Mouse (Mus musculus) left cerebral cortex, postnatal 10 days (tissue): Measurements from ENCODE around the gene Rps6kb2. TPM values are rescaled to one million over a fixed set of nuclear protein-coding genes. Genes with fewer than 3 reads are reported as not detected.

Experiments
- DNase-seq, 2 experiments: peaks; one replicate each; pipeline ENCODE4 v3.0.0; 2021 to 2022; ENCODE audit warnings: low spot score in 2 of 2, mixed read lengths in 1 of 2; ENCODE audit errors: extremely low spot score in 1 of 2
- intact Hi-C: fragments of 180-260 bp; cut with DNase I; formaldehyde crosslinking; loops from one replicate; pipeline ENCODE4 v1.15.1; 2025
- total RNA-seq, 2 experiments: library from RNA; stranded (reverse); gene quantifications; 2 replicates each; pipeline ENCODE4 v1.2.3; 2021

Rps6kb2 gene
- total RNA-seq = 10 to 100 TPM; 34.1 to 35.0 TPM

DNA sequence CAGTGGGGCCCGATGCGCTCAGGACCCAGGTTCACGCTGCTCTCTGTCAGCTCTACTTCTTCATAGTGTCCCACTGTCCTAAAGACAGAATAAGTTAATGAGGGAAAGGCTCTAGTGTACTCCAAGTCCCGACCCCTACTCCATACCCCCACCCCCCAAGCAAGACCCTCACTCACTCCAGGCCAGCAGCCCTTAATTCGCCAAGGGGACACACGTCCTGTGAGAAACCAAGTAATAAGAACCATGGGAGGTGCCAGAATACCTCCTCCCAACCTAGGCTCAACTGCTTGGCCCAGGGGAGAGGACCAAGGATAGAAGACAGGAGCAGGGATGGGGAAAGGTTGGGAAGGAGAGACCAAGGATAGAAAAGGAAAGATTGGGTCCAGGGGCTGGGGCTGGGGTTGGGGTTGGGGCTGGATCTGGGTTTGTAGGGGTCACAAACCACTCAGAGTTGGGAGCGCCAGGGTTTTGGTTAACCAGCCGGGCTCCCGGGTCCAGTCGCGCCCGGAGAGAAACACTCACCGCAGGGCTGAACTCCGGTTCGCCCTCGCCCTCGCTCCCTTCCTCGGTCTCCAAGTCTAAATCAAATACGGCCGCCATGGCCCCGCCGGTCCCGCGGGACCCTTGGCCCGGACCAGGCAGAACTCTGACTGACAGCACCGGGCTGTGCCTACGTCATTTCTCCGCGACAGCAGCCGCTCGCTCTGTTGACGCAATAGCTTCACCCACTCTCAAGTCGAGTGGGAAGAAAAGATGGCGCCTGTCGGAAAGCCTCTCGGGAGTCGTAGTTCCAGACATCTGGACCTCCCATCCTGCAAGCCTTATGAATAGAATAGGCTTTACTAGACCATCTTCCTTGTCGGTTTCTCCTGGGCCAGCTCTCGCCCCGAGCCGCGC is at the start of gene Rps6kb2:
Gene Rps6kb2, minus strand, starts transcription at position 709 of the 897 bp plus-strand sequence.
- intact Hi-C loops = no loop called here
- peak; percentile 97 for DNase-seq

- DNase-seq = no peak
- intact Hi-C loops = no loop called here
Observed at GRCm38 (mm10) chr19:4211891-4212588, 48.9 kb upstream of the Rps6kb2 start.

- intact Hi-C loops = no loop called here
- no peak for DNase-seq
Observed at GRCm38 (mm10) chr19:4208563-4208962, 45.4 kb upstream of the Rps6kb2 start.

DNA sequence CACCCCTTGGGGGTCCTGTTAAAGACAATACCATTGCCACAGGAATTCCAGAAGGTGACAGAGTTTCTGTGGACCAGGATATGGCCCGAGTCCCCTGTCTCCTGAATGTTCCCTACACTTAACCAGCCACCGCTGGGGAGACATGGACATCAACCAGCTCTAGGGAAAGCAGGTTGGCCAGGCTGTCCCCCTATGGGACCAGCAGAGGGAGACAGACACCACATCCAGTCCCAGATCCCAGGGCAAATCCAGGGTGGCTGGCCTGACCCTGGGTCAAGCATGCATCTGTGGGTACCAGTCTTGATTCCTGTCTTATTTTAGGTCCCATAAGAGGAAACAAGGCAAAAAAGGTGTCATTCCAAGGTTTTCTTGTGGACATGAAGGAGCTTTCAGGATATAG is 43.8 kb upstream of the Rps6kb2 start:
- DNase-seq = peak in 1 of 2 experiments; percentile 75
- intact Hi-C loops = loop anchor here (2.0 kb wide), 1 partner anchor 22 kb away; no protein-coding TSS in a partner anchor

GRCm38 (mm10) chr19:4204889-4205288 is 41.7 kb upstream of the Rps6kb2 start:
- intact Hi-C loops = loop anchor here (5.0 kb wide), 1 partner anchor 78 kb away; the partner anchor contains the start of gene Aip
- no peak for DNase-seq

DNA sequence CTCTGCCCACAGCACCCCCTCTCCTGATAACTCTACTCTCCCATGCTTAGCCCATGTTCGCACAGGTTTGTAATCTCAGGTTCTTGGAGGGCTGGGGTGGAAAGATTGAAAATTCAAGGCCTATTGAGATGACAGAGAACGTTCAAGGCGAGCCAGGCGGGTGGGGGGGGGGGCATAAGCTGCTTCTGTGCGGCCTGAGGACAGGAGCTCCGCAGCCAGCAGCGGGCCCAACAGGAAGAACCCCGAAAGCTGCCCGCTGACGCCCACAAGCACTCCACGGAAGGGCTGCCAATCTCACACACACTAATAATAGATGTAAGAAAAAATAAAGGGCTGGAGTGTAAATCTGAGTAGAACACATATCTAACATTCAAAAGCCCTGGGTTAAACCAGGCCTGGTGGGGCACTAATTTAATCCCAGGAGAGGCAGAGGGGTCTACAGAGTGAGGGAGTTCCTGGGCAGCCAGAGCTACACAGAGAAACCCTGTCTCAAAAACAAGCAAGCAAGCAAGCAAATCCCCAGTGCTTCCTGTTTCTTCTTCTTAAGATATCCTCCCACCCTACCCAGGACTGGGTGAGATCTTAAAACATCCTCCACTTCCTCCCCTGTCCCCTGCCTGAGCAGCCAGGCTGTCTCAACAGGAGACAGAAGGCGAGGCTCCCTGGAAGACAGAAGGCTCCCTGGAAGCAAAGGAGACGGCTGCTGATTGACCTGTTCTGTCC is 40.6 kb upstream of the Rps6kb2 start:
- no peak for DNase-seq
- intact Hi-C loops = loop anchor here (5.0 kb wide), 1 partner anchor 76 kb away; the partner anchor contains the start of gene Aip

- intact Hi-C loops = loop anchor here (5.0 kb wide), 1 partner anchor 76 kb away; the partner anchor contains the start of gene Aip
Observed at GRCm38 (mm10) chr19:4203148-4203547, 40.0 kb upstream of the Rps6kb2 start.

GRCm38 (mm10) chr19:4202149-4202548 is 39.0 kb upstream of the Rps6kb2 start:
- DNase-seq = no peak
- intact Hi-C loops = loop anchor here (5.0 kb wide), 1 partner anchor 75 kb away; the partner anchor contains the start of gene Aip

More at GRCm38 (mm10) chr19:4203148-4203547, 40.0 kb upstream of the Rps6kb2 start:
- DNase-seq = no peak

DNA sequence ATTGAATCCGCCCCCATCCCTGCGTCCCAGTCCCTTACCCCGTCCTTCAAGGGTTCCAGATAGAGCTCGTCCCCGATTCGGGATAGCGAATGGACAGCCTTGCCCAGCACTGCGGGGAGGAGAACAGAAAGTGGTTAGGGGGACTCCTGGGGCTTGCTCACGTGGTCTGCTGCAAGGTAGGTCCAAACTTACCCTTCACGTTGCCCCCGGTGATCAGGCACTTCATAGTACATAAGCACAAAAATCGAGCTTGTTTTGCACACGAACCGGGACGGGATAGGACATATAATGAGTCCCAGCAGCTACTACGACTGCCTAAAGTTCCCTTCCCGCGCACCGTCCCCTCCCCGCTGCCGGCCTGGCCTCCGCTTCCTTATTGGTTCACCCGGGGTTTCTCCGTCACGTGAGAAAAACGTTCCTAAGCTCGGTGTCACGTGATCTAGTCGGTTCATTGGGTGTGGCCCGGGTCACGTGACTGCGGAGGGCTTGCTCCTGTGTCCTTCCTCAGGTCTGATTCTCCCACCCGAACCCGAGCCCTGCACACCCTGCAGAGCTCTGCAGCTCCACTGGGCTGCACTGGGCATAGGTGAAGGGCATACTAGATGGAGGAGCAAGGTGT is 38.2 kb upstream of the Rps6kb2 start, which contains the start of gene Rad9a:
Gene Rad9a, minus strand, starts transcription at position 372 of the 619 bp plus-strand sequence.
- intact Hi-C loops = loop anchor here (5.0 kb wide), 1 partner anchor 74 kb away; the partner anchor contains the start of gene Aip
- DNase-seq = peak; percentile 95 to 98

GRCm38 (mm10) chr19:4197180-4197579 is 34.0 kb upstream of the Rps6kb2 start:
- no peak for DNase-seq
- intact Hi-C loops = no loop called here

GRCm38 (mm10) chr19:4196548-4196947 is 33.4 kb upstream of the Rps6kb2 start:
- intact Hi-C loops = no loop called here

DNA sequence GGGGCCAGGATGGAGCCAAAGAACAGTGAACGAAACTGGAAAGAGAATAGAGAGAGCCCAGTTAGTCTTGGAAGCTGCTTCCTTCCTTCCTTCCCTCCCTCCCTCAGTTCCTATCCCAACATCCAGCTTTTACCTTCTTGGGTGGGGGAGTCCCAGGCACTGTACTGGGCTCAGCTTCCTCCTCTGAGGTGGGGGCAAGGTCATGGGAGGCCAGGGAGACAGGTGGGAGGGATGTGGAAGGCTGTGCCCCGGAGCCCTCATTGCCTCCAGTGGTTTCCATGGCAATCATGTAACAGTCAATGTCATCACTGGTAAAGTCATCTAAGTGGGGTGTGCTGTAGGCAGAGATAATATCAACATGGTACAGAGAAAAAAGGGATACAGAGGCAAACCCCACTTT is 32.9 kb upstream of the Rps6kb2 start:
- no peak for DNase-seq
- intact Hi-C loops = no loop called here

More at GRCm38 (mm10) chr19:4196548-4196947, 33.4 kb upstream of the Rps6kb2 start:
- DNase-seq = peak in 1 of 2 experiments; percentile 74

DNA sequence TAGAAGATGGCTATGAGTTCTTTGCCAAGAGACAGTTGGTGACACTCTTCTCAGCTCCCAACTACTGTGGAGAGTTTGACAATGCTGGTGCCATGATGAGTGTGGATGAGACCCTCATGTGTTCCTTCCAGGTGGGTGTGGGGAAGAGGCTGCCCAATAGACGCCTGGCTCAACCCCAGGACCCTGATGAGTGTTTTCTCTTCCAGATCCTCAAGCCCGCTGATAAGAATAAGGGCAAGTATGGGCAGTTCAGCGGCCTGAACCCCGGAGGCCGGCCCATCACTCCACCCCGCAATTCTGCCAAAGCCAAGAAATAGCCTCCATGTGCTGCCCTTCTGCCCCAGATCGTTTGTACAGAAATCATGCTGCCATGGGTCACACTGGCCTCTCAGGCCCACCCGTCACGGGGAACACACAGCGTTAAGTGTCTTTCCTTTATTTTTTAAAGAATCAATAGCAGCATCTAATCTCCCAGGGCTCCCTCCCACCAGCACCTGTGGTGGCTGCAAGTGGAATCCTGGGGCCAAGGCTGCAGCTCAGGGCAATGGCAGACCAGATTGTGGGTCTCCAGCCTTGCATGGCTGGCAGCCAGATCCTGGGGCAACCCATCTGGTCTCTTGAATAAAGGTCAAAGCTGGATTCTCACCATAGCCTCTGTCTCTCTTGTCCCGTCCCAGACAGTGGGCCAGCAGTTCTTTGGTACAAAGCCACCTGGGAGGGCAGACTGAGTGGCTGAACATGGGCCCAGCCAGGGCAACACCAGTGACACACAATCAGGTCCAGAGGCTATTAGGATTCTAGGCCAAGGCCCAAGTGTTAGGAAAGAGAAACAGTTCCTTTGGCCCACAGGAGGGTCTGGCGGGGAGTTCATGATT is 31.9 kb upstream of the Rps6kb2 start:
- intact Hi-C loops = no loop called here
- no peak for DNase-seq

DNA sequence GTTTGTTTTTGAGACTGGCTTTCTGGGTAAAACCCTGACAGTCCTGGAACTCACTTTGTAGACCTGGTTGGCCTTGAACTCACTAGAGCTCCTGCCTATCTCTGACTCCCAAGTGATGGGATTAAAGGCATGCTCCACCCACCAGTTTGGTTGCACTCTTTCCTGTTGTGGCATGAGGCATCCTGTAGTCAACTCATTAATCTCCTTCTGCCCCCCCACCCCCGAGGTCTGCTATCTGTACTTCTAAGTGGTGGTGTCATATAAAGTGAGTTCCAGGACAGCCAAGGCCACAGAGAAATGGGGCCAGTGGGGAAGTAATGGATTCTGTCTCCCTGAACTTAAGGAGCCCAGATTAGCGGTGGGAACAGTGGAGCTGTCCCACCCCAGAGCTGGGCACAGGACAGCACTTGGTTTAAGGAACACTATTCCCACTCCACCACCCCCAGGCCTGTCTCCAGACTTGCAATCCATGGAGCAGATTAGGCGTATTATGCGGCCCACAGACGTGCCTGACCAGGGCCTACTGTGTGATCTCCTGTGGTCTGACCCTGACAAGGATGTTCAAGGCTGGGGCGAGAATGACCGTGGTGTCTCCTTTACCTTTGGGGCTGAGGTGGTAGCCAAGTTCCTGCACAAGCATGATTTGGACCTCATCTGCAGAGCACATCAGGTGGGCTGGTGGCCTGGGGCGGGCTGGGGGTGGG is 31.0 kb upstream of the Rps6kb2 start:
- no peak for DNase-seq
- intact Hi-C loops = no loop called here

DNA sequence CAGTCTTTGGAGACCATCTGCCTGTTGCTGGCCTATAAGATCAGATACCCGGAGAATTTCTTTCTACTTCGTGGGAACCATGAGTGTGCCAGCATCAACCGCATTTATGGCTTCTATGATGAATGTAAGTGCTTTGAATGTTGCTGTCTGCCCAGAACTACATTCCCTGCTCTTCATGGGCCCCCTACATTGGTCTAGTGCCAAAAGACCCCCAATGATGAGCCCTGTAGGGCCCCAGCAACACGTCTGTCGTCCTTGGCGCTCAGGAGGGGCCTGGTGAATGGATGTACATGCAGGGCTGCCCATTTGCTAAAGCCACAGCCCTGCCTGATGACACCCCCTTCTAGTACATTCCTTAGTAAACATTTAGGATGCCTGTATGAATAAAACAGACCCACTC is 30.0 kb upstream of the Rps6kb2 start:
- intact Hi-C loops = no loop called here
- DNase-seq = no peak

- intact Hi-C loops = no loop called here
- DNase-seq = no peak
Observed at GRCm38 (mm10) chr19:4192251-4192985, 29.3 kb upstream of the Rps6kb2 start.
